Mouse (Mus musculus): ENCODE measurements around the gene Kcnab1. TPM values are rescaled to one million over a fixed set of nuclear protein-coding genes. Genes with fewer than 3 reads are reported as not detected.

The Kcnab1 gene
- polyA plus RNA-seq, 1 experiment from 2014 or later, result 0.30 TPM

GRCm38 (mm10) chr3:65365921-65366710 lies 256.9 kb downstream of the Kcnab1 start:
- no peak overlapping the region for H3K4me3 ChIP-seq (ENCODE audit: low read depth, low read length)
- no peaks in the 10 kb centered on the region for H3K36me3 ChIP-seq (ENCODE audit: control insufficient read depth, insufficient read depth)
- no peak overlapping the region for H3K27ac ChIP-seq (ENCODE audit: low read length)
- no peak for ATAC-seq (ENCODE audit: low read depth)
- H3K9me3 ChIP-seq (replicated peaks; ENCODE audit: control insufficient read depth, low read length), result no peaks in the 10 kb centered on the region
- H3K4me1 ChIP-seq (ENCODE audit: control insufficient read depth, low read depth, low read length), result no peaks in the 10 kb centered on the region
- WGBS (ENCODE audit: insufficient replicate concordance), result 74% methylated on average over 9 of the region's 10 CpGs
- H3K9ac ChIP-seq (ENCODE audit: low read depth, low read length), result no peak overlapping the region
- H3K27me3 ChIP-seq (ENCODE audit: control insufficient read depth, insufficient read depth, low read depth, low read length), result no peaks in the 10 kb centered on the region
- no peak overlapping the region for H3K4me2 ChIP-seq (ENCODE audit: low read depth, low read length)

GRCm38 (mm10) chr3:65367944-65368343 lies 258.8 kb downstream of the Kcnab1 start:
- Histone ChIP-seq H3K27me3 (ENCODE audit: control insufficient read depth, insufficient read depth, low read depth, low read length) (no peaks in the 10 kb centered on the region), H3K27ac (ENCODE audit: low read length) (no peak overlapping the region), H3K4me2 (ENCODE audit: low read depth, low read length) (no peak overlapping the region), H3K36me3 (ENCODE audit: control insufficient read depth, insufficient read depth) (no peaks in the 10 kb centered on the region), H3K4me1 (ENCODE audit: control insufficient read depth, low read depth, low read length) (no peaks in the 10 kb centered on the region), H3K9ac (ENCODE audit: low read depth, low read length) (no peak overlapping the region), H3K4me3 (ENCODE audit: low read depth, low read length) (no peak overlapping the region), H3K9me3 (replicated peaks; ENCODE audit: control insufficient read depth, low read length) (no peaks in the 10 kb centered on the region)
- no peak for ATAC-seq (ENCODE audit: low read depth)
- WGBS (ENCODE audit: insufficient replicate concordance), result 69% methylated on average over 4 of the region's 4 CpGs

- H3K4me2 ChIP-seq (ENCODE audit: low read depth, low read length), result no peak overlapping the region
- no peaks in the 10 kb centered on the region for H3K27me3 ChIP-seq (ENCODE audit: control insufficient read depth, insufficient read depth, low read depth, low read length)
- H3K9me3 ChIP-seq (replicated peaks; ENCODE audit: control insufficient read depth, low read length), result no peaks in the 10 kb centered on the region
- H3K4me3 ChIP-seq (ENCODE audit: low read depth, low read length), result no peak overlapping the region
- no peaks in the 10 kb centered on the region for H3K4me1 ChIP-seq (ENCODE audit: control insufficient read depth, low read depth, low read length)
- no peak overlapping the region for H3K27ac ChIP-seq (ENCODE audit: low read length)
- no peak for ATAC-seq (ENCODE audit: low read depth)
- H3K36me3 ChIP-seq (ENCODE audit: control insufficient read depth, insufficient read depth), result no peaks in the 10 kb centered on the region
- H3K9ac ChIP-seq (ENCODE audit: low read depth, low read length), result no peak overlapping the region
- 72% methylated on average over 4 of the region's 4 CpGs for WGBS (ENCODE audit: insufficient replicate concordance)
Measured at GRCm38 (mm10) chr3:65372552-65372951, 263.4 kb downstream of the Kcnab1 start.

GRCm38 (mm10) chr3:65373594-65374182 lies 264.5 kb downstream of the Kcnab1 start:
- Histone ChIP-seq H3K4me1 (ENCODE audit: control insufficient read depth, low read depth, low read length) (no peaks in the 10 kb centered on the region), H3K27me3 (ENCODE audit: control insufficient read depth, insufficient read depth, low read depth, low read length) (no peaks in the 10 kb centered on the region), H3K36me3 (ENCODE audit: control insufficient read depth, insufficient read depth) (peaks cover 2% of the 10 kb centered on the region; the same call in 1 of the 2 replicates), H3K9me3 (replicated peaks; ENCODE audit: control insufficient read depth, low read length) (no peaks in the 10 kb centered on the region), H3K27ac (ENCODE audit: low read length) (no peak overlapping the region), H3K9ac (ENCODE audit: low read depth, low read length) (no peak overlapping the region), H3K4me3 (ENCODE audit: low read depth, low read length) (no peak overlapping the region), H3K4me2 (ENCODE audit: low read depth, low read length) (no peak overlapping the region)
- 81% methylated on average over 5 of the region's 5 CpGs for WGBS (ENCODE audit: insufficient replicate concordance)
- ATAC-seq (ENCODE audit: low read depth), result no peak

- no peak overlapping the region for H3K4me2 ChIP-seq (ENCODE audit: low read depth, low read length)
- H3K36me3 ChIP-seq (ENCODE audit: control insufficient read depth, insufficient read depth), result peaks cover 6% of the 10 kb centered on the region
- no peak overlapping the region for H3K4me3 ChIP-seq (ENCODE audit: low read depth, low read length)
- no peaks in the 10 kb centered on the region for H3K27me3 ChIP-seq (ENCODE audit: control insufficient read depth, insufficient read depth, low read depth, low read length)
- ATAC-seq (ENCODE audit: low read depth), result no peak
- H3K4me1 ChIP-seq (ENCODE audit: control insufficient read depth, low read depth, low read length), result no peaks in the 10 kb centered on the region
- H3K9ac ChIP-seq (ENCODE audit: low read depth, low read length), result no peak overlapping the region
- H3K9me3 ChIP-seq (replicated peaks; ENCODE audit: control insufficient read depth, low read length), result no peaks in the 10 kb centered on the region
- 64% methylated on average over 3 of the region's 3 CpGs for WGBS (ENCODE audit: insufficient replicate concordance)
- H3K27ac ChIP-seq (ENCODE audit: low read length), result no peak overlapping the region
Measured at GRCm38 (mm10) chr3:65374729-65375128, 265.5 kb downstream of the Kcnab1 start.

GRCm38 (mm10) chr3:65378724-65379123 lies 269.5 kb downstream of the Kcnab1 start:
- Histone ChIP-seq H3K9ac (ENCODE audit: low read depth, low read length) (no peak overlapping the region), H3K4me1 (ENCODE audit: control insufficient read depth, low read depth, low read length) (no peaks in the 10 kb centered on the region), H3K9me3 (replicated peaks; ENCODE audit: control insufficient read depth, low read length) (no peaks in the 10 kb centered on the region), H3K4me2 (ENCODE audit: low read depth, low read length) (no peak overlapping the region), H3K27ac (ENCODE audit: low read length) (no peak overlapping the region), H3K27me3 (ENCODE audit: control insufficient read depth, insufficient read depth, low read depth, low read length) (no peaks in the 10 kb centered on the region), H3K36me3 (ENCODE audit: control insufficient read depth, insufficient read depth) (peaks cover 15% of the 10 kb centered on the region), H3K4me3 (ENCODE audit: low read depth, low read length) (no peak overlapping the region)
- ATAC-seq (ENCODE audit: low read depth), result no peak

GRCm38 (mm10) chr3:65379884-65380539 lies 270.8 kb downstream of the Kcnab1 start:
- H3K9me3 ChIP-seq (replicated peaks; ENCODE audit: control insufficient read depth, low read length), result no peaks in the 10 kb centered on the region
- H3K36me3 ChIP-seq (ENCODE audit: control insufficient read depth, insufficient read depth), result peaks cover 17% of the 10 kb centered on the region
- H3K9ac ChIP-seq (ENCODE audit: low read depth, low read length), result no peak overlapping the region
- H3K27ac ChIP-seq (ENCODE audit: low read length), result no peak overlapping the region
- no peaks in the 10 kb centered on the region for H3K27me3 ChIP-seq (ENCODE audit: control insufficient read depth, insufficient read depth, low read depth, low read length)
- H3K4me1 ChIP-seq (ENCODE audit: control insufficient read depth, low read depth, low read length), result no peaks in the 10 kb centered on the region
- H3K4me2 ChIP-seq (ENCODE audit: low read depth, low read length), result no peak overlapping the region
- no peak for ATAC-seq (ENCODE audit: low read depth)
- WGBS (ENCODE audit: insufficient replicate concordance), result 55% methylated on average over 4 of the region's 4 CpGs
- H3K4me3 ChIP-seq (ENCODE audit: low read depth, low read length), result no peak overlapping the region

GRCm38 (mm10) chr3:65381094-65381493 lies 271.9 kb downstream of the Kcnab1 start:
- H3K4me2 ChIP-seq (ENCODE audit: low read depth, low read length), result no peak overlapping the region
- ATAC-seq (ENCODE audit: low read depth), result no peak
- H3K4me1 ChIP-seq (ENCODE audit: control insufficient read depth, low read depth, low read length), result no peaks in the 10 kb centered on the region
- WGBS (ENCODE audit: insufficient replicate concordance), result 81% methylated on average over 4 of the region's 4 CpGs
- H3K9ac ChIP-seq (ENCODE audit: low read depth, low read length), result no peak overlapping the region
- no peaks in the 10 kb centered on the region for H3K9me3 ChIP-seq (replicated peaks; ENCODE audit: control insufficient read depth, low read length)
- no peaks in the 10 kb centered on the region for H3K27me3 ChIP-seq (ENCODE audit: control insufficient read depth, insufficient read depth, low read depth, low read length)
- H3K4me3 ChIP-seq (ENCODE audit: low read depth, low read length), result no peak overlapping the region
- H3K36me3 ChIP-seq (ENCODE audit: control insufficient read depth, insufficient read depth), result peaks cover 18% of the 10 kb centered on the region
- no peak overlapping the region for H3K27ac ChIP-seq (ENCODE audit: low read length)

GRCm38 (mm10) chr3:65384431-65384830 lies 275.2 kb downstream of the Kcnab1 start:
- H3K4me3 ChIP-seq (ENCODE audit: low read depth, low read length), result no peak overlapping the region
- no peaks in the 10 kb centered on the region for H3K9me3 ChIP-seq (replicated peaks; ENCODE audit: control insufficient read depth, low read length)
- H3K27me3 ChIP-seq (ENCODE audit: control insufficient read depth, insufficient read depth, low read depth, low read length), result no peaks in the 10 kb centered on the region
- H3K36me3 ChIP-seq (ENCODE audit: control insufficient read depth, insufficient read depth), result peaks cover 39% of the 10 kb centered on the region
- no peak overlapping the region for H3K27ac ChIP-seq (ENCODE audit: low read length)
- 88% methylated on average over 3 of the region's 3 CpGs for WGBS (ENCODE audit: insufficient replicate concordance)
- no peak for ATAC-seq (ENCODE audit: low read depth)
- no peak overlapping the region for H3K4me2 ChIP-seq (ENCODE audit: low read depth, low read length)
- H3K4me1 ChIP-seq (ENCODE audit: control insufficient read depth, low read depth, low read length), result no peaks in the 10 kb centered on the region
- no peak overlapping the region for H3K9ac ChIP-seq (ENCODE audit: low read depth, low read length)
